Mouse (Mus musculus) layer of hippocampus, adult 11-12 months (tissue): ENCODE results near the gene Srd5a1.

Experiments used
- DNase-seq: peaks from one replicate; pipeline ENCODE4 v3.0.0; 2022; ENCODE audit warnings: low spot score

The Srd5a1 gene

GRCm38 (mm10) chr13:69538327-69538726 is 72.9 kb downstream of the Srd5a1 start:
- DNase-seq: no peak

- no peak for DNase-seq
Measured at GRCm38 (mm10) chr13:69537366-69537765, 73.9 kb downstream of the Srd5a1 start.

GRCm38 (mm10) chr13:69536021-69536420 is 75.2 kb downstream of the Srd5a1 start:
- no peak for DNase-seq

GRCm38 (mm10) chr13:69534654-69535551 is 76.3 kb downstream of the Srd5a1 start:
- peak; percentile 98 for DNase-seq

- DNase-seq: no peak
Measured at GRCm38 (mm10) chr13:69534334-69534653, 76.9 kb downstream of the Srd5a1 start, which contains the start of gene Tent4a. Gene Tent4a (minus strand): TSS chr13:69534617.

- DNase-seq: peak; percentile 63
Measured at GRCm38 (mm10) chr13:69533405-69534333, 77.6 kb downstream of the Srd5a1 start, which contains the start of gene Nsun2. Gene Nsun2 (plus strand): TSS chr13:69533746.

GRCm38 (mm10) chr13:69532893-69533404 is 78.3 kb downstream of the Srd5a1 start:
- DNase-seq: no peak

- no peak for DNase-seq
Measured at GRCm38 (mm10) chr13:69532101-69532892, 78.9 kb downstream of the Srd5a1 start.

GRCm38 (mm10) chr13:69531431-69531830 is 79.8 kb downstream of the Srd5a1 start:
- no peak for DNase-seq

- no peak for DNase-seq
Measured at GRCm38 (mm10) chr13:69530951-69531350, 80.3 kb downstream of the Srd5a1 start.

- DNase-seq: no peak
Measured at GRCm38 (mm10) chr13:69530156-69530555, 81.1 kb downstream of the Srd5a1 start.

GRCm38 (mm10) chr13:69528531-69528930 is 82.7 kb downstream of the Srd5a1 start:
- DNase-seq: no peak

- DNase-seq: no peak
Measured at GRCm38 (mm10) chr13:69525867-69526266, 85.4 kb downstream of the Srd5a1 start.

- DNase-seq: no peak
Measured at GRCm38 (mm10) chr13:69524158-69524530, 87.1 kb downstream of the Srd5a1 start.
